Mouse (Mus musculus): Measurements from ENCODE around the gene Qrfpr.

Gene Qrfpr

GRCm38 (mm10) chr3:36221743-36222682 lies at the start of gene Qrfpr:
Gene Qrfpr, minus strand, starts transcription at chr3:36222313.
- peak in 1 of 2 experiments; percentile 25 for DNase-seq (ENCODE audit: inconsistent age in 2 of 2, low spot score in 1 of 2)

GRCm38 (mm10) chr3:36263873-36264272 lies 41.8 kb upstream of the Qrfpr start:
- no peak for DNase-seq (ENCODE audit: inconsistent age in 2 of 2, low spot score in 1 of 2)

- DNase-seq (ENCODE audit: inconsistent age in 2 of 2, low spot score in 1 of 2) = no peak
Measured at GRCm38 (mm10) chr3:36263265-36263664, 41.2 kb upstream of the Qrfpr start.

GRCm38 (mm10) chr3:36250585-36250984 lies 28.5 kb upstream of the Qrfpr start:
- DNase-seq (ENCODE audit: inconsistent age in 2 of 2, low spot score in 1 of 2) = peak; percentile 5 to 32

GRCm38 (mm10) chr3:36248446-36248845 lies 26.3 kb upstream of the Qrfpr start:
- DNase-seq (ENCODE audit: inconsistent age in 2 of 2, low spot score in 1 of 2) = no peak

GRCm38 (mm10) chr3:36229941-36230340 lies 7.8 kb upstream of the Qrfpr start:
- DNase-seq (ENCODE audit: inconsistent age in 2 of 2, low spot score in 1 of 2) = peak; percentile 19 to 62

GRCm38 (mm10) chr3:36227246-36227645 lies 5.1 kb upstream of the Qrfpr start:
- no peak for DNase-seq (ENCODE audit: inconsistent age in 2 of 2, low spot score in 1 of 2)

GRCm38 (mm10) chr3:36223361-36223760 lies 1.2 kb upstream of the Qrfpr start:
- no peak for DNase-seq (ENCODE audit: inconsistent age in 2 of 2, low spot score in 1 of 2)

GRCm38 (mm10) chr3:36212758-36213157 lies 9.4 kb downstream of the Qrfpr start:
- no peak for DNase-seq (ENCODE audit: inconsistent age in 2 of 2, low spot score in 1 of 2)

GRCm38 (mm10) chr3:36210939-36211338 lies 11.2 kb downstream of the Qrfpr start:
- no peak for DNase-seq (ENCODE audit: inconsistent age in 2 of 2, low spot score in 1 of 2)

- DNase-seq (ENCODE audit: inconsistent age in 2 of 2, low spot score in 1 of 2) = peak; percentile 19 to 77
Measured at GRCm38 (mm10) chr3:36209776-36210555, 12.1 kb downstream of the Qrfpr start.

GRCm38 (mm10) chr3:36207520-36208264 lies 14.4 kb downstream of the Qrfpr start:
- no peak for DNase-seq (ENCODE audit: inconsistent age in 2 of 2, low spot score in 1 of 2)

GRCm38 (mm10) chr3:36202932-36203331 lies 19.2 kb downstream of the Qrfpr start:
- no peak for DNase-seq (ENCODE audit: inconsistent age in 2 of 2, low spot score in 1 of 2)

- no peak for DNase-seq (ENCODE audit: inconsistent age in 2 of 2, low spot score in 1 of 2)
Measured at GRCm38 (mm10) chr3:36201098-36201497, 21.0 kb downstream of the Qrfpr start.

GRCm38 (mm10) chr3:36189243-36189642 lies 32.9 kb downstream of the Qrfpr start:
- peak; percentile 47 to 87 for DNase-seq (ENCODE audit: inconsistent age in 2 of 2, low spot score in 1 of 2)

GRCm38 (mm10) chr3:36186510-36186909 lies 35.6 kb downstream of the Qrfpr start:
- DNase-seq (ENCODE audit: inconsistent age in 2 of 2, low spot score in 1 of 2) = no peak

GRCm38 (mm10) chr3:36181519-36181918 lies 40.6 kb downstream of the Qrfpr start:
- DNase-seq (ENCODE audit: inconsistent age in 2 of 2, low spot score in 1 of 2) = peak; percentile 37 to 75

- peak; percentile 54 to 80 for DNase-seq (ENCODE audit: inconsistent age in 2 of 2, low spot score in 1 of 2)
Measured at GRCm38 (mm10) chr3:36173761-36174160, 48.4 kb downstream of the Qrfpr start.

GRCm38 (mm10) chr3:36171348-36171747 lies 50.8 kb downstream of the Qrfpr start:
- DNase-seq (ENCODE audit: inconsistent age in 2 of 2, low spot score in 1 of 2) = no peak

GRCm38 (mm10) chr3:36170670-36171210 lies 51.4 kb downstream of the Qrfpr start:
- DNase-seq (ENCODE audit: inconsistent age in 2 of 2, low spot score in 1 of 2) = no peak

- DNase-seq (ENCODE audit: inconsistent age in 2 of 2, low spot score in 1 of 2) = no peak
Measured at GRCm38 (mm10) chr3:36155268-36155667, 66.8 kb downstream of the Qrfpr start.

All from adrenal gland, adult (tissue).